Mouse (Mus musculus) frontal cortex, postnatal 36 days (tissue): ENCODE results near the gene Vmn2r32.
"Not testable (repeated sequence)": the region's sequence is repeated elsewhere in the genome, so short reads cannot be mapped to it uniquely, and the experiment has no call there.

ENCODE experiments used
- DNase-seq, 2 experiments: peaks; one replicate each; pipeline ENCODE4 v3.0.0; 2022; ENCODE audit warnings: low spot score in 2 of 2

The Vmn2r32 gene

GRCm38 (mm10) chr7:7479918-7480317 is at the start of gene Vmn2r32:
Gene Vmn2r32, minus strand, starts transcription at chr7:7480018.
- not testable (repeated sequence) for DNase-seq
